Mouse (Mus musculus): Measurements from ENCODE around the gene Tmem208.

DNA sequence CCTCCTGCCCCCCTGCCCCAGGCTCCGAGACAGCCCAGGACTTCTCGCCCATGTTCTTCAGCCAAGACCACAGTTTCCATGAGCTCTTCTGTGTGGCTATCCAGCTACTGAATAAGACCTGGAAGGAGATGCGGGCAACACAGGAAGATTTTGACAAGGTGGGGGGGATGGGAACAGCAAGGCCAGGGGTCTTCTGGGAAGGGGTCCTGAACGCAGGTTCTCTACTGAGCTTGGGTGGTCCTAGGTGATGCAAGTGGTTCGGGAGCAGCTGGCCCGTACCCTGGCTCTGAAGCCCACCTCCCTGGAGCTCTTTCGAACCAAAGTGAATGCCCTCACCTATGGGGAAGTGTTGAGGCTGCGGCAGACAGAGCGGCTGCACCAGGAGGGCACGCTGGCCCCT is 17.7 kb upstream of the Tmem208 start:
- TF ChIP-seq CTCF (IDR thresholded peaks at IDR 0.05; ENCODE audit: borderline replicate concordance, control insufficient read depth, extremely low read depth, insufficient read depth, low read length, poor library complexity) (no peak), POLR2A (IDR thresholded peaks at IDR 0.05; ENCODE audit: control insufficient read depth, extremely low read depth, insufficient read depth, low read length, poor library complexity) (no peak)

All from thymus, adult 2 months (tissue).